28 mouse cellular contexts compared by ENCODE assay signal in genomic region chr19:44982477-44983115, GRCm38 (mm10). TPM values are rescaled to one million over a fixed set of nuclear protein-coding genes. Genes with fewer than 3 reads are reported as not detected.
DNase-seq lines count a peak whose midpoint lies in the region; ATAC-seq and TF ChIP-seq lines count a peak whose summit lies in the region.
"Had no signal": no experiment of that assay in that cellular context is flagged by ENCODE, and none has a peak within 500 bp of the region (broad histone marks: within the 10 kb centered on the region; RNA-seq: fewer than 3 reads in every experiment).

No protein-coding gene starts in this region.

- WGBS in kidney, adult 2 months, result 38% methylated on average over 7 of the region's 7 CpGs
- 59% methylated on average over 7 of the region's 7 CpGs for WGBS in liver, postnatal 0 days (ENCODE audit: insufficient replicate concordance)
- 73% methylated on average over 7 of the region's 7 CpGs for WGBS in liver, embryonic 12.5 days (ENCODE audit: insufficient replicate concordance)
- 60% methylated on average over 7 of the region's 7 CpGs for WGBS in intestine, embryonic 16.5 days
- WGBS in stomach, postnatal 0 days, result 45% methylated on average over 7 of the region's 7 CpGs

- TF ChIP-seq POLR2A in kidney, adult 2 months (IDR thresholded peaks at IDR 0.05; ENCODE audit: low read depth, low read length), result no peak

- no peak overlapping the region for H3K4me3 ChIP-seq in kidney, adult 2 months (ENCODE audit: insufficient read depth, low read depth, low read length)
- H3K4me3 ChIP-seq in liver, postnatal 0 days (ENCODE audit: low read depth, low read length), result no peak overlapping the region
- no peak overlapping the region for H3K4me3 ChIP-seq in liver, embryonic 12.5 days
- H3K4me3 ChIP-seq in intestine, embryonic 16.5 days (ENCODE audit: low read length), result peak overlapping the region; percentile 6
- no peak overlapping the region for H3K4me3 ChIP-seq in stomach, postnatal 0 days (ENCODE audit: low read depth, low read length)
- H3K4me3 ChIP-seq: erythroblast, embryonic 14.5 days; heart, embryonic 10.5 days; heart, embryonic 15.5 days; midbrain, embryonic 13.5 days; neural tube, embryonic 13.5 days had no signal

- H3K36me3 ChIP-seq in kidney, adult 2 months (ENCODE audit: control insufficient read depth, insufficient read depth, low read length), result peaks cover 8% of the 10 kb centered on the region; the same call in 1 of the 2 replicates
- peaks cover 35% of the 10 kb centered on the region for H3K36me3 ChIP-seq in liver, postnatal 0 days (replicated peaks; ENCODE audit: insufficient read depth, low read length)
- H3K36me3 ChIP-seq in liver, embryonic 12.5 days, result peaks cover 53% of the 10 kb centered on the region
- peaks cover 15% of the 10 kb centered on the region; the same call in 1 of the 2 replicates for H3K36me3 ChIP-seq in intestine, embryonic 16.5 days (ENCODE audit: control insufficient read depth, insufficient read depth, low read length)
- peaks cover 10% of the 10 kb centered on the region; the same call in 1 of the 2 replicates for H3K36me3 ChIP-seq in stomach, postnatal 0 days (ENCODE audit: control insufficient read depth, insufficient read depth, low read length)

- peak; percentile 68 for ATAC-seq in liver, postnatal 0 days
- no peak for ATAC-seq in liver, embryonic 12.5 days
- no peak for ATAC-seq in intestine, embryonic 16.5 days
- ATAC-seq in stomach, postnatal 0 days (ENCODE audit: low FRiP score, low TSS enrichment), result no peak
- ATAC-seq: forebrain, embryonic 16.5 days; hindbrain, embryonic 16.5 days; midbrain, embryonic 13.5 days had no signal

- TF ChIP-seq EP300 in liver, postnatal 0 days (IDR thresholded peaks at IDR 0.05; ENCODE audit: low read depth), result no peak
- no peak for TF ChIP-seq EP300 in stomach, postnatal 0 days (optimal IDR thresholded peaks at IDR 0.05)

- no peak overlapping the region for H3K9ac ChIP-seq in liver, postnatal 0 days (replicated peaks)
- no peak overlapping the region for H3K9ac ChIP-seq in liver, embryonic 12.5 days
- H3K9ac ChIP-seq in intestine, embryonic 16.5 days (ENCODE audit: low read depth, low read length), result peak overlapping the region; percentile 25; the same call in 1 of the 2 replicates
- no peak overlapping the region for H3K9ac ChIP-seq in stomach, postnatal 0 days (ENCODE audit: low read length)
- H3K9ac ChIP-seq: heart, embryonic 15.5 days; midbrain, embryonic 13.5 days; neural tube, embryonic 13.5 days had no signal

- H3K4me2 ChIP-seq in liver, postnatal 0 days (ENCODE audit: low read depth, low read length), result no peak overlapping the region
- no peak overlapping the region for H3K4me2 ChIP-seq in liver, embryonic 12.5 days
- H3K4me2 ChIP-seq in intestine, embryonic 16.5 days (ENCODE audit: low read depth, low read length), result peak overlapping the region; percentile 46
- no peak overlapping the region for H3K4me2 ChIP-seq in stomach, postnatal 0 days (replicated peaks; ENCODE audit: low read depth)
- H3K4me2 ChIP-seq: heart, embryonic 15.5 days; midbrain, embryonic 13.5 days; neural tube, embryonic 13.5 days had no signal

- TF ChIP-seq CTCF in kidney, adult 2 months (conservative IDR thresholded peaks at IDR 0.05; ENCODE audit: insufficient read depth, insufficient read length, low read depth, low read length), result no peak
- TF ChIP-seq CTCF in liver, postnatal 0 days (IDR thresholded peaks at IDR 0.05; ENCODE audit: low read depth), result no peak
- 0 out of 2 replicates have a peak, but pooled peaks have one; percentile 5 for TF ChIP-seq CTCF in stomach, postnatal 0 days (IDR thresholded peaks at IDR 0.05; ENCODE audit: low read depth)

- H3K27ac ChIP-seq in kidney, adult 2 months (ENCODE audit: insufficient read depth, low read depth, low read length), result peak overlapping the region; percentile 12; the same call in 1 of the 2 replicates
- H3K27ac ChIP-seq in liver, postnatal 0 days (ENCODE audit: low read depth), result peak overlapping the region; percentile 78
- H3K27ac ChIP-seq in liver, embryonic 12.5 days, result no peak overlapping the region
- peak overlapping the region; percentile 91 for H3K27ac ChIP-seq in intestine, embryonic 16.5 days (ENCODE audit: low read length)
- H3K27ac ChIP-seq in stomach, postnatal 0 days (replicated peaks), result no peak overlapping the region
- H3K27ac ChIP-seq: heart, embryonic 10.5 days; heart, embryonic 15.5 days; macrophage; midbrain, embryonic 13.5 days; neural tube, embryonic 13.5 days had no signal

- H3K9me3 ChIP-seq in liver, postnatal 0 days (ENCODE audit: low read length), result no peaks in the 10 kb centered on the region
- no peaks in the 10 kb centered on the region for H3K9me3 ChIP-seq in liver, embryonic 12.5 days (replicated peaks)
- H3K9me3 ChIP-seq in intestine, embryonic 16.5 days (ENCODE audit: control insufficient read depth, low read length), result no peaks in the 10 kb centered on the region
- H3K9me3 ChIP-seq in stomach, postnatal 0 days (ENCODE audit: control insufficient read depth, low read length), result no peaks in the 10 kb centered on the region
- H3K9me3 ChIP-seq: heart, embryonic 10.5 days; heart, embryonic 15.5 days; midbrain, embryonic 13.5 days; neural tube, embryonic 13.5 days had no signal

- DNase-seq in kidney, adult 2 months, result peak; percentile 30
- DNase-seq in kidney, postnatal 14 days, result no peak
- DNase-seq in liver, postnatal 0 days, result no peak
- DNase-seq in stomach, postnatal 0 days (ENCODE audit: low spot score), result no peak
- no peak for DNase-seq in right cerebral cortex, adult 2 months (ENCODE audit: low spot score in 2 of 2)
- DNase-seq in frontal cortex, postnatal 10 days (ENCODE audit: low spot score in 2 of 2), result no peak
- DNase-seq: adrenal gland, postnatal 14 days; cerebellum, adult 11-12 months; cerebellum, adult 9-11 months; embryo, embryonic 11 days; gastrocnemius, postnatal 10 days; kidney, adult 18-20 months; lung, adult 2 months; lung, postnatal 10 days; retina, postnatal 1 day; right cerebral cortex, postnatal 25 days; spleen, adult 18-20 months; thymus, postnatal 25 days had no signal

- H3K27me3 ChIP-seq in kidney, adult 2 months (replicated peaks; ENCODE audit: control insufficient read depth, insufficient read depth, low read length), result no peaks in the 10 kb centered on the region
- H3K27me3 ChIP-seq in liver, postnatal 0 days (ENCODE audit: insufficient read depth, low read length), result no peaks in the 10 kb centered on the region
- peaks cover 12% of the 10 kb centered on the region for H3K27me3 ChIP-seq in liver, embryonic 12.5 days (replicated peaks)
- no peaks in the 10 kb centered on the region for H3K27me3 ChIP-seq in intestine, embryonic 16.5 days (replicated peaks; ENCODE audit: control insufficient read depth, insufficient read depth, low read length)
- H3K27me3 ChIP-seq in stomach, postnatal 0 days (ENCODE audit: control insufficient read depth, insufficient read depth, low read length), result no peaks in the 10 kb centered on the region
- H3K27me3 ChIP-seq: midbrain, embryonic 13.5 days; neural tube, embryonic 13.5 days had no signal

- H3K4me1 ChIP-seq in kidney, adult 2 months (ENCODE audit: control insufficient read depth, insufficient read depth, low read length), result peaks cover 9% of the 10 kb centered on the region
- H3K4me1 ChIP-seq in liver, postnatal 0 days (ENCODE audit: insufficient read depth), result peaks cover 14% of the 10 kb centered on the region
- H3K4me1 ChIP-seq in liver, embryonic 12.5 days, result peaks cover 22% of the 10 kb centered on the region
- peaks cover 23% of the 10 kb centered on the region for H3K4me1 ChIP-seq in intestine, embryonic 16.5 days (ENCODE audit: control insufficient read depth, insufficient read depth, low read length)
- H3K4me1 ChIP-seq in stomach, postnatal 0 days (replicated peaks; ENCODE audit: control insufficient read depth, insufficient read depth), result no peaks in the 10 kb centered on the region
- H3K4me1 ChIP-seq: heart, embryonic 15.5 days; midbrain, embryonic 13.5 days; neural tube, embryonic 13.5 days had no signal

RNA-seq across cellular contexts. Expression of gene Sema4g, which starts 6.3 kb away (rescaled TPM):
- 92.2 and 119 TPM in 2 replicates for polyA plus RNA-seq in kidney, adult 2 months (2012; rRNA removed)
- polyA plus RNA-seq in liver, postnatal 0 days (2015; fragmentation: Nextera tagmentation; extraction: Ambion mirVana), result 9.3 and 11.3 TPM in 2 replicates
- 2.4 TPM in 2 replicates for polyA plus RNA-seq in liver, embryonic 12.5 days (2016; fragmentation: Nextera tagmentation; extraction: Ambion mirVana)
- polyA plus RNA-seq in intestine, embryonic 16.5 days (2015; fragmentation: Nextera tagmentation; extraction: Ambion mirVana), result 19.0 and 21.1 TPM in 2 replicates
- 1.4 and 1.8 TPM in 2 replicates for polyA plus RNA-seq in stomach, postnatal 0 days (2015; fragmentation: Nextera tagmentation; extraction: Ambion mirVana)

RNA-seq across cellular contexts. Expression of gene Twnk, which starts 22.9 kb away (rescaled TPM):
- 14.8 and 15.0 TPM in 2 replicates for polyA plus RNA-seq in kidney, adult 2 months (2012; rRNA removed)
- 9.9 and 10.6 TPM in 2 replicates for polyA plus RNA-seq in liver, postnatal 0 days (2015; fragmentation: Nextera tagmentation; extraction: Ambion mirVana)
- 18.5 and 20.9 TPM in 2 replicates for polyA plus RNA-seq in liver, embryonic 12.5 days (2016; fragmentation: Nextera tagmentation; extraction: Ambion mirVana)
- polyA plus RNA-seq in intestine, embryonic 16.5 days (2015; fragmentation: Nextera tagmentation; extraction: Ambion mirVana), result 19.8 and 21.0 TPM in 2 replicates
- 7.9 and 8.5 TPM in 2 replicates for polyA plus RNA-seq in stomach, postnatal 0 days (2015; fragmentation: Nextera tagmentation; extraction: Ambion mirVana)

RNA-seq across cellular contexts. Expression of gene Mrpl43, which starts 23.6 kb away (rescaled TPM):
- polyA plus RNA-seq in kidney, adult 2 months (2012; rRNA removed), result 86.5 and 87.9 TPM in 2 replicates
- 43.6 and 43.8 TPM in 2 replicates for polyA plus RNA-seq in liver, postnatal 0 days (2015; fragmentation: Nextera tagmentation; extraction: Ambion mirVana)
- 45.8 and 47.6 TPM in 2 replicates for polyA plus RNA-seq in liver, embryonic 12.5 days (2016; fragmentation: Nextera tagmentation; extraction: Ambion mirVana)
- 74.7 and 76.4 TPM in 2 replicates for polyA plus RNA-seq in intestine, embryonic 16.5 days (2015; fragmentation: Nextera tagmentation; extraction: Ambion mirVana)
- polyA plus RNA-seq in stomach, postnatal 0 days (2015; fragmentation: Nextera tagmentation; extraction: Ambion mirVana), result 67.2 and 67.3 TPM in 2 replicates

RNA-seq across cellular contexts. Expression of gene Lzts2, which starts 31.6 kb away (rescaled TPM):
- polyA plus RNA-seq in kidney, adult 2 months (2012; rRNA removed), result 54.7 and 74.3 TPM in 2 replicates
- 5.7 and 7.2 TPM in 2 replicates for polyA plus RNA-seq in liver, postnatal 0 days (2015; fragmentation: Nextera tagmentation; extraction: Ambion mirVana)
- polyA plus RNA-seq in liver, embryonic 12.5 days (2016; fragmentation: Nextera tagmentation; extraction: Ambion mirVana), result 18.3 and 19.6 TPM in 2 replicates
- polyA plus RNA-seq in intestine, embryonic 16.5 days (2015; fragmentation: Nextera tagmentation; extraction: Ambion mirVana), result 33.6 and 34.7 TPM in 2 replicates
- 40.1 and 45.0 TPM in 2 replicates for polyA plus RNA-seq in stomach, postnatal 0 days (2015; fragmentation: Nextera tagmentation; extraction: Ambion mirVana)

RNA-seq across cellular contexts. Expression of gene Slf2, which starts 51.6 kb away (rescaled TPM):
- 10.5 and 31.1 TPM in 2 replicates for polyA plus RNA-seq in kidney, adult 2 months (2012; rRNA removed)
- polyA plus RNA-seq in liver, postnatal 0 days (2015; fragmentation: Nextera tagmentation; extraction: Ambion mirVana), result 6.5 and 7.5 TPM in 2 replicates
- polyA plus RNA-seq in liver, embryonic 12.5 days (2016; fragmentation: Nextera tagmentation; extraction: Ambion mirVana), result 25.8 and 27.2 TPM in 2 replicates
- 26.8 and 27.1 TPM in 2 replicates for polyA plus RNA-seq in intestine, embryonic 16.5 days (2015; fragmentation: Nextera tagmentation; extraction: Ambion mirVana)
- polyA plus RNA-seq in stomach, postnatal 0 days (2015; fragmentation: Nextera tagmentation; extraction: Ambion mirVana), result 9.3 and 9.8 TPM in 2 replicates

Comparison
In these comparisons a context has a peak if more than half of its experiments do, and no peak if none do; other contexts are left out.
1. H3K27ac ChIP-seq: peak in kidney, adult 2 months (single experiment), liver, postnatal 0 days (single experiment) and intestine, embryonic 16.5 days (single experiment); none in liver, embryonic 12.5 days (single experiment) and stomach, postnatal 0 days (single experiment).